Comparison of ENCODE assay signal across 9 mouse cellular contexts in the genomic region with DNA sequence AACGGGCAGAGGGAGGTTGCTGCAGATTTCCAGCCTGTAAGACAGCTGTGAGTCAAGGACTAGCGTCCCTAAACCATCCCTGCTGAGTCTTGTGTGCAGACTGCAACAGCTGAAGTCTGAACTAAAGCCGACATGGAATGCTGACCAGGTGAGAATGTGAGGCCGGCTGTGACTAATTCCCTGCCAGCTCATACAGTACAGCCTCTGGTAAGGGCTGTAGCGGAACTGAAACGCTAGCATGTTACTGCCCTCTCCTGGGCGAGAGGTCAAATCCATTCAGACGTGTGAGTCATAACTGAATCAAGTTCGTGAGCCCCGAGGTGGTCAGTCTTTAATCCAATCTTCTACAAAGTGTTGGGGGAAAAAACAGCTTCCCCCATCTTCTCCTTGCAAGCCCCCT. TPM values are rescaled to one million over a fixed set of nuclear protein-coding genes. Genes with fewer than 3 reads are reported as not detected.
DNase-seq lines count a peak whose midpoint lies in the region; ATAC-seq lines count a peak whose summit lies in the region.
"Had no signal": no experiment of that assay in that cellular context is flagged by ENCODE, and none has a peak within 500 bp of the region (broad histone marks: within the 10 kb centered on the region; RNA-seq: fewer than 3 reads in every experiment).

No protein-coding gene starts in this region.

- H3K4me3 ChIP-seq in intestine, embryonic 15.5 days (replicated peaks), result no peak overlapping the region
- H3K4me3 ChIP-seq in lung, embryonic 15.5 days, result no peak overlapping the region
- H3K4me3 ChIP-seq: liver, embryonic 15.5 days had no signal

- ATAC-seq in intestine, embryonic 15.5 days, result 0 out of 2 replicates have a peak, but pooled peaks have one; percentile 34
- peak; percentile 52 for ATAC-seq in lung, embryonic 15.5 days (ENCODE audit: borderline replicate concordance, extremely low read depth, low FRiP score, low TSS enrichment)

- H3K9me3 ChIP-seq in intestine, embryonic 15.5 days, result no peaks in the 10 kb centered on the region
- H3K9me3 ChIP-seq in lung, embryonic 15.5 days, result no peaks in the 10 kb centered on the region
- H3K9me3 ChIP-seq: liver, embryonic 15.5 days had no signal

- no peaks in the 10 kb centered on the region for H3K36me3 ChIP-seq in intestine, embryonic 15.5 days
- no peaks in the 10 kb centered on the region for H3K36me3 ChIP-seq in lung, embryonic 15.5 days
- H3K36me3 ChIP-seq: liver, embryonic 15.5 days had no signal

- H3K27me3 ChIP-seq in intestine, embryonic 15.5 days (replicated peaks), result no peaks in the 10 kb centered on the region
- H3K27me3 ChIP-seq in lung, embryonic 15.5 days, result no peaks in the 10 kb centered on the region
- H3K27me3 ChIP-seq: liver, embryonic 15.5 days had no signal

- H3K4me2 ChIP-seq in intestine, embryonic 15.5 days (replicated peaks), result no peak overlapping the region
- no peak overlapping the region for H3K4me2 ChIP-seq in lung, embryonic 15.5 days
- H3K4me2 ChIP-seq: liver, embryonic 15.5 days had no signal

- no peak overlapping the region for H3K9ac ChIP-seq in intestine, embryonic 15.5 days
- no peak overlapping the region for H3K9ac ChIP-seq in lung, embryonic 15.5 days
- H3K9ac ChIP-seq: liver, embryonic 15.5 days had no signal

- no peak overlapping the region for H3K27ac ChIP-seq in intestine, embryonic 15.5 days
- no peak overlapping the region for H3K27ac ChIP-seq in lung, embryonic 15.5 days
- H3K27ac ChIP-seq: liver, embryonic 15.5 days had no signal

- WGBS in intestine, embryonic 15.5 days, result 22% methylated on average over 10 of the region's 10 CpGs
- 15% methylated on average over 10 of the region's 10 CpGs for WGBS in lung, embryonic 15.5 days

- peak; percentile 11 to 31 for DNase-seq in urinary bladder, adult 18-20 months (ENCODE audit: low spot score in 2 of 2)
- DNase-seq in urinary bladder, postnatal 10 days (ENCODE audit: low spot score), result no peak
- peak; percentile 55 for DNase-seq in embryo, embryonic 10.5 days (ENCODE audit: low spot score)
- DNase-seq in retina, postnatal 1 day, result peak; percentile 64
- no peak for DNase-seq in right cerebral cortex, postnatal 14 days
- no peak for DNase-seq in spleen, adult 12 weeks (ENCODE audit: low spot score)

- no peaks in the 10 kb centered on the region for H3K4me1 ChIP-seq in intestine, embryonic 15.5 days (replicated peaks)
- no peaks in the 10 kb centered on the region for H3K4me1 ChIP-seq in lung, embryonic 15.5 days
- H3K4me1 ChIP-seq: liver, embryonic 15.5 days had no signal

RNA-seq across cellular contexts. Expression of a gene that starts 42.9 kb away (rescaled TPM):
- 0.10 and 0.60 TPM in 2 replicates for polyA plus RNA-seq in intestine, embryonic 15.5 days (2015; fragmentation: Nextera tagmentation; extraction: Ambion mirVana)
- polyA plus RNA-seq in lung, embryonic 15.5 days (2015; fragmentation: Nextera tagmentation; extraction: Ambion mirVana), result 2.8 and 3.4 TPM in 2 replicates
- polyA plus RNA-seq: liver, embryonic 15.5 days had no signal

Comparison
In these comparisons a context has a peak if more than half of its experiments do, and no peak if none do; other contexts are left out.
1. DNase-seq: peak in urinary bladder, adult 18-20 months (2 of 2), embryo, embryonic 10.5 days (single experiment) and retina, postnatal 1 day (single experiment); none in urinary bladder, postnatal 10 days (single experiment), right cerebral cortex, postnatal 14 days (single experiment) and spleen, adult 12 weeks (single experiment).